Mouse (Mus musculus) stomach, postnatal 0 days (tissue): ENCODE measurements at regions not wholly inside any gene's neighbourhood (a gene's known extent, or its start where the extent isn't known, plus 50 kb on each side); places are given as distances from the start of the nearest gene placed in this dataset.
A peak's percentile ranks its signal among the peaks of the same experiment; 100 is the strongest.

Experiments
- ATAC-seq: fragments of 200-750 bp; cut with Nextera tagmentation; 2 replicates; pipeline ENCODE4 v1.8.0; 2017; ENCODE audit not compliant: low FRiP score, low TSS enrichment
- DNase-seq: peaks from one replicate; pipeline ENCODE4 v3.0.0-alpha.2; 2016; ENCODE audit warnings: low spot score
- H3K27ac ChIP-seq: fragments of 300-500 bp; sonication (generic); replicated peaks from 2 replicates; pipeline ENCODE4 v1.5.1; 2014; ENCODE audit warnings: mild to moderate bottlenecking, control low read depth
- H3K27me3 ChIP-seq: fragments of 300-500 bp; sonication (generic); 2 replicates; pipeline ENCODE4 v1.6.1; 2014; ENCODE audit warnings: low read length; ENCODE audit not compliant: control insufficient read depth, insufficient read depth
- H3K36me3 ChIP-seq: fragments of 300-500 bp; sonication (generic); 2 replicates; pipeline ENCODE4 v1.6.1; 2014; ENCODE audit warnings: low read length, mixed read lengths; ENCODE audit not compliant: control insufficient read depth, insufficient read depth
- H3K4me1 ChIP-seq: fragments of 300-500 bp; sonication (generic); replicated peaks from 2 replicates; pipeline ENCODE4 v1.6.1; 2014; ENCODE audit warnings: antibody characterized with exemption; ENCODE audit not compliant: control insufficient read depth, insufficient read depth
- H3K4me2 ChIP-seq: fragments of 300-500 bp; sonication (generic); replicated peaks from 2 replicates; pipeline ENCODE4 v1.6.1; 2014; ENCODE audit warnings: low read depth, mild to moderate bottlenecking, control low read depth, moderate library complexity
- H3K4me3 ChIP-seq: fragments of 300-500 bp; sonication (generic); 2 replicates; pipeline ENCODE4 v1.5.1; 2014; ENCODE audit warnings: low read depth, low read length, control low read depth
- H3K9ac ChIP-seq: fragments of 300-500 bp; sonication (generic); 2 replicates; pipeline ENCODE4 v1.6.1; 2014; ENCODE audit warnings: mild to moderate bottlenecking, low read length, control low read depth, mixed read lengths
- H3K9me3 ChIP-seq: fragments of 300-500 bp; sonication (generic); 2 replicates; pipeline ENCODE4 v1.6.1; 2016; ENCODE audit warnings: low read length; ENCODE audit not compliant: control insufficient read depth
- CTCF ChIP-seq: IDR thresholded peaks from 2 replicates; pipeline ENCODE4 v1.5.1; 2016; ENCODE audit warnings: antibody characterized with exemption, low read depth, mild to moderate bottlenecking, moderate library complexity
- EP300 ChIP-seq: optimal IDR thresholded peaks from 2 replicates; pipeline ENCODE3; 2016; ENCODE audit warnings: antibody characterized with exemption
- WGBS: fragments of 180-500 bp; shearing (Covaris S2); extraction: QIAGEN DNeasy Blood & Tissue Kit; methylation state at CpG from one replicate; pipeline ENCODE4 v1.1.7; 2014; 5-methylcytosine and 5-hydroxymethylcytosine counted together

- H3K4me2 ChIP-seq, result no peak overlapping the region
- 64% methylated on average over 6 of the region's 6 CpGs for WGBS
- TF ChIP-seq EP300 (no peak), CTCF (no peak)
- H3K36me3 ChIP-seq, result no peaks in the 10 kb centered on the region
- ATAC-seq (no peak), DNase-seq (no peak)
- no peaks in the 10 kb centered on the region for H3K9me3 ChIP-seq
- H3K9ac ChIP-seq, result no peak overlapping the region
- H3K27me3 ChIP-seq, result no peaks in the 10 kb centered on the region
- H3K4me3 ChIP-seq, result no peak overlapping the region
- H3K27ac ChIP-seq, result no peak overlapping the region
- no peaks in the 10 kb centered on the region for H3K4me1 ChIP-seq
Observed at GRCm38 (mm10) chr8:90011682-90012409, 336.3 kb downstream of the Tox3 start.

- Histone ChIP-seq H3K4me3 (no peak overlapping the region), H3K4me2 (no peak overlapping the region), H3K4me1 (no peaks in the 10 kb centered on the region), H3K27me3 (no peaks in the 10 kb centered on the region), H3K9ac (no peak overlapping the region), H3K9me3 (no peaks in the 10 kb centered on the region), H3K27ac (no peak overlapping the region), H3K36me3 (no peaks in the 10 kb centered on the region)
- no peak for ATAC-seq
- TF ChIP-seq CTCF (no peak), EP300 (no peak)
- 77% methylated on average over 1 of the region's 1 CpGs for WGBS
- no peak for DNase-seq
Observed at GRCm38 (mm10) chr8:90009431-90009830, 338.7 kb downstream of the Tox3 start.

- Histone ChIP-seq H3K27me3 (no peaks in the 10 kb centered on the region), H3K9me3 (no peaks in the 10 kb centered on the region), H3K36me3 (no peaks in the 10 kb centered on the region), H3K9ac (no peak overlapping the region), H3K4me1 (no peaks in the 10 kb centered on the region), H3K27ac (no peak overlapping the region), H3K4me3 (no peak overlapping the region), H3K4me2 (no peak overlapping the region)
- 41% methylated on average over 15 of the region's 15 CpGs for WGBS
- TF ChIP-seq CTCF (peak; percentile 98), EP300 (no peak)
- ATAC-seq, result no peak
- peak; percentile 84 for DNase-seq
Observed at GRCm38 (mm10) chr8:90000899-90001640, 347.1 kb downstream of the Tox3 start.

GRCm38 (mm10) chr8:89993743-89994142 lies 354.4 kb downstream of the Tox3 start:
- Histone ChIP-seq H3K9ac (no peak overlapping the region), H3K27me3 (no peaks in the 10 kb centered on the region), H3K4me3 (no peak overlapping the region), H3K27ac (no peak overlapping the region), H3K9me3 (no peaks in the 10 kb centered on the region), H3K4me2 (no peak overlapping the region), H3K4me1 (no peaks in the 10 kb centered on the region), H3K36me3 (no peaks in the 10 kb centered on the region)
- ATAC-seq (no peak), DNase-seq (no peak)
- TF ChIP-seq EP300, result no peak
- no peak for TF ChIP-seq CTCF
- WGBS, result 77% methylated on average over 4 of the region's 4 CpGs

GRCm38 (mm10) chr8:89983859-89984258 lies 364.3 kb downstream of the Tox3 start:
- H3K4me1 ChIP-seq, result no peaks in the 10 kb centered on the region

GRCm38 (mm10) chr8:89982551-89982950 lies 365.6 kb downstream of the Tox3 start:
- Histone ChIP-seq H3K4me1 (no peaks in the 10 kb centered on the region), H3K27ac (no peak overlapping the region), H3K4me3 (no peak overlapping the region), H3K27me3 (no peaks in the 10 kb centered on the region), H3K36me3 (no peaks in the 10 kb centered on the region), H3K9me3 (no peaks in the 10 kb centered on the region), H3K9ac (no peak overlapping the region), H3K4me2 (no peak overlapping the region)
- no peak for ATAC-seq
- 74% methylated on average over 2 of the region's 2 CpGs for WGBS
- TF ChIP-seq CTCF, result no peak
- TF ChIP-seq EP300, result no peak
- no peak for DNase-seq

More at GRCm38 (mm10) chr8:89983859-89984258, 364.3 kb downstream of the Tox3 start:
- H3K9me3 ChIP-seq, result no peaks in the 10 kb centered on the region
- no peak for DNase-seq
- no peak overlapping the region for H3K27ac ChIP-seq
- no peak overlapping the region for H3K4me2 ChIP-seq
- no peak for ATAC-seq
- H3K9ac ChIP-seq, result no peak overlapping the region
- H3K4me3 ChIP-seq, result no peak overlapping the region
- WGBS, result 86% methylated on average over 2 of the region's 2 CpGs
- TF ChIP-seq EP300, result no peak
- TF ChIP-seq CTCF, result peak; percentile 32; the same call in 1 of the 2 replicates
- no peaks in the 10 kb centered on the region for H3K36me3 ChIP-seq
- H3K27me3 ChIP-seq, result no peaks in the 10 kb centered on the region
